Mouse (Mus musculus) mouse embryonic stem cell (cell line): ENCODE data around the gene Nudt8.
"Not testable (repeated sequence)": the region's sequence is repeated elsewhere in the genome, so short reads cannot be mapped to it uniquely, and the experiment has no call there.

ENCODE experiments used
- in situ Hi-C, 2 experiments: fragments of 300-500 bp; cut with MboI; formaldehyde crosslinking; loops; 1 replicate in 1 of 2; 3 replicates in 1 of 2; pipeline ENCODE4 v1.14.3; 2019 to 2020; ENCODE audit warnings: low sequenced_read_pairs in 2 of 2, low pct_unique_long_range_greater_than_20kb in 1 of 2, mixed read lengths in 1 of 2; ENCODE audit not compliant: unreplicated experiment in 1 of 2

Gene Nudt8

DNA sequence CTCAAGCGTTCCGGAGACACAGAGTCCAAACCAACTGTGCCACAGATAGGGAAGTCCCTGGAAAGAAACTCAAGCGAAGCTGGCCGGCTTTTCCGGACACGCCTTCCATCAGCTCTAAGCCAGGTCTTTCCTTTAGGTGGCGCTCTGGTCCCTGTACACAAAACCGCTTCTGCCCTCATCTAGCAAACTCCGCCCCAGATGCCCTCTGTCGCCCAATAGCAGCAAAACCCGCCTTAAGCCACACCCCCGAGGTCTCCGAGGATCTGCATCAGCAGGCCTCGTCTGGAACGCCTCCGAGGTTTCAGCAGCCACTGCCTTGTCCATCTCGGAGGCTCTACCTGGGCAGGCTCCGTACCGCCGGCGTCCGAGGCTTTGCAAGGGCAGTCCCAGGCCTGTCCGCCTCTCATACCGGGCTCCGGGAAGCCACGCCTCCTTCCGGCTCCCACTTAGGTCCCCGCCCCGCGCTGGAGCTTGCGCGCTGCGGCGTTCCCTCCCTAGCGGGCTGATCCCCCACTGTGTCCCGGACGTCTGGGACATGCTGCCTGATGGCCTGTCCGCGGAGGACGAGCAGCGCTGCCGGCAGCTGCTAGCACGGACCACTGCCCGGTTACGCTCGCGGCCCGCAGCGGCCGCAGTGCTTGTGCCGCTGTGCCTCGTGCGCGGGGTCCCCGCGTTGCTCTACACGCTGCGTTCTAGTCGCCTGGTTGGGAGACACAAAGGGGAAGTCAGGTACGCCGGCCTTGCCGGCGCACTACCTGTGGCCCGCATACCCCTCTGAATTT lies at the start of gene Nudt8, which contains the start of gene Gm49405:
Gene Nudt8 (plus strand): TSS at position 462 of the 782 bp plus-strand sequence.
Gene Gm49405 (plus strand): TSS at position 508 of the 782 bp plus-strand sequence.
- in situ Hi-C loops, result no loop called here

- in situ Hi-C loops, result no loop called here
Observed at GRCm38 (mm10) chr19:3951461-3951860, 48.9 kb upstream of the Nudt8 start.

- in situ Hi-C loops, result no loop called here
Observed at GRCm38 (mm10) chr19:3952099-3952498, 48.3 kb upstream of the Nudt8 start.

- in situ Hi-C loops, result no loop called here
Observed at GRCm38 (mm10) chr19:3955033-3955432, 45.3 kb upstream of the Nudt8 start.

DNA sequence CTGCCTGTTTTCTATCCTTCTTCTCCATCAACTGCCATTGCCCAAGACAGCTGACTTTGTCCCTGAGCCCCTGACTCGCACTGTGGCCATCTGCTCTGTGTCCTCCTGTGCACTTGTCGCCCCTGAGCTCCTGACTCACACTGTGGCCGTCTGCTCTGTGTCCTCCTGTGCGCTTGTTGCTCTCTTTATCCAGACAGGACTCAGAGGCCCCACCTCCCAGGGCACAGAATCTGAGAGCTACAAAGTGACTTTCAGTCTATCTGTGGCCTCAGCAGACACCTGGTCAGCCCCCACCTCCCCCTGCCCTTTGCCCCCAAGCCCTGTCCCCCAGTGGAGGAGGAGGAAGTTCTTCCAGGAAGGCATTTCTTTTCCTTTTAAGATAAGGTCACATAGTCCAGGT lies 44.6 kb upstream of the Nudt8 start:
- in situ Hi-C loops, result no loop called here

DNA sequence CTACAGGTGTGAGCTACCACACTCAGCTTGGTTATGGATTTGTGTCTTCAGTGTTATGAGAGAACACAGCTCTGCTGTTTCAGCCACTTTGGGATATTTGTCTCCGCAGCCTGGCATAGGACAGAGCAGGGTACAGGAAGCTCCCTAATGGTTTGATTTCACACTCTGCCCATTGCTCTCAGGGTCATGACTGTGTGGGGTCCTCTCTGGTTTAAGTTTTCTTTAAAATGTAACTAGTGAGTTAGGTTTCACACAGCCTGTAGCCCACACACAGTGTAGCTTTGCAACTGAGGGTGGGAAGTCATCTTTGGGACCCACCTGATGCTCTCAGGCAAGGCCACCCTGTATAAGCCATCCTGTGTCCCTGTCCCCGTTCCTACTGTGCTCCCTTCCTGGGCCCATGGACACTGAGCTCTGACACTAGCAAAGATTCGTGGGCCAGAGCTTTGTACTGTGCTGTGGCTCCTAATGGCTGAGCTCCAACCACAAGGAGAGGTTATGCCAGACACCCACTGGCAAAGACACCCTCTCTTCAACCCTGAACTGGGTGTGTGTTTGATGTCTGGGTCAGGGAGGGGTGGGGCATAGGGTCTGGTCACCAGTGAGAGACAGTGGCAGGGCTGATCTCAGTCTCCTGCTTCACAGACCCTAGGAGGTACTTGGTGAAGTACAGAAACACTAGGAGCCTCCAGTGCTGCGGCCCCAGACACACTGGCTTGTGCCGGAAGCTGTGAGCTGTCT lies 42.9 kb upstream of the Nudt8 start:
- in situ Hi-C loops, result not testable (repeated sequence)

DNA sequence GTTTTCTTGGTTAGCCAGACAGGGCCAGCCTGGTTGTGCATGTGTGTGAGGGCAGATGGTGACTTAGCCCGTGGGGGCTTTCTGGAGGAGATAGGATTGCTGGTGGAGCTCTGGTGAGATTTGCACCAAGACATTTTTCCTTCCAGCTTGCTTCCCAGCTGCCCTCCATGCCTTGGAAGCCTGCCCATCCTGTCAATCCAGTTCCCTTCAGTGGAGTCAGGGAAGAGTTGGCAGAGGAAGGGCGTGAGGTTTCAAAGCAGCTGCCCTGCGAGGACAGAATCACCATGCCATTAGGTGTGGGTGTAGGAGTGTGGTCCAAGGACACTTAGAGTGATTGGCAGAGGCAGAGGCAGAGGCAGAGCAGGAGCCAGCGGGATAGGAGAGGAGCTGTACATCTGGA lies 41.9 kb upstream of the Nudt8 start, which contains the start of gene Aldh3b3:
Gene Aldh3b3 (plus strand): TSS at position 176 of the 400 bp plus-strand sequence.
- in situ Hi-C loops, result no loop called here

GRCm38 (mm10) chr19:3959030-3959429 lies 41.4 kb upstream of the Nudt8 start:
- in situ Hi-C loops, result no loop called here

GRCm38 (mm10) chr19:3960211-3960610 lies 40.2 kb upstream of the Nudt8 start:
- in situ Hi-C loops, result no loop called here

DNA sequence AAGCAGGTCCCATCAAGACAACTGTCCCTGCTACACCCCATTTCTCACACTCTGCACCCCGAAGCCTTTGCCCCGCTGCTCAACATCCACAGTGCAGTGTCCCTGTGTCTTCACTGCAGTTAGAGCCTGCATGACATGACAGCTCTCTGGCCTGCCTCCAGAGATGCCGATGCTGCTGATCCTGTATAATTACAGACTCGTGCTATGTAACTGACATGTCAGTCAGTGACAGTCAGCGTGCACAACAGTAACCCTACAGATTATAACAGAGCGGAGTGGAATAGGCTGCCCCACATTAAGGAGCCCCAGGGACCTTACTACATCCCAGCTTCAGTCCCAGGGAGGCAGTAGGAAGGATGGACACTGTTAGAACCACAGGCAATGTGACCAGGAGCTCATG lies 38.6 kb upstream of the Nudt8 start:
- in situ Hi-C loops, result not testable (repeated sequence)

DNA sequence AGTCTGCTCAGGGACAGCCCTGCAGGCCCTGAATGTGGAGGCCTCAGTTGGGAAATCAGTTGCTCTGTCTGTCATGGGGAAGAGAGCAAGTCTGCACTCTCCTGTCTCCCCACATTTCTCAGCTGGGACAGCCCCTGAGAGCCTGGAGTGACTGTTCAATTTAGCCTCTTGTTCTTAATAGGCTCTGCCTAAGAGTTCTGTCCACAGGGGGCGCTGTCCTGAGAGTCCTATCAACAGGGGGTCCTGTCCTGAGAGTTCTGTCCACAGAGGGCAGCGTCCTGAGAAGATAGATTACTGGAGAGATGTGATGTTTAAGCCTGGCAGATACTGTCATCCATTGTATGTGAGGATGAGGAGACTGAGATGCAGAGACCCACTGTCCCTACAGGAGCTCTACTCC lies 37.9 kb upstream of the Nudt8 start:
- in situ Hi-C loops, result no loop called here

DNA sequence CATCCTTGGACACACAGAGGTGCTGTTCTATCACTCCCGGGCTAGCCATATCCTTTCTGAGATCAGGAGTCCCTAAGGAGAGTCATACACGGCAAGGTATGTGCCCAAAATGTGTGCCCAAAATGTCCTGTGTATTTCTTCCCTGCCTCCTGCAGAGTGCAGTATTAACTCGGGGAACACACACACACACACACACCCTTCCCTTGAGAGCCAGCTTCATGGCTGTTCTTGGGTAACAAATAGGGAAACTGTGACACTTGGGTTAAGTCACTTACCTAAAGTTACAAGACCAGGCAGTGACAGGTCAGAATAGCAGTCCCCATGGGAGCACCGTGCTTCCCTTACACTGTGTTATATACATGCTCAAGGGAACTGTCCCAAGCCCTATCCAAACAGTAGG lies 36.4 kb upstream of the Nudt8 start:
- in situ Hi-C loops, result no loop called here

DNA sequence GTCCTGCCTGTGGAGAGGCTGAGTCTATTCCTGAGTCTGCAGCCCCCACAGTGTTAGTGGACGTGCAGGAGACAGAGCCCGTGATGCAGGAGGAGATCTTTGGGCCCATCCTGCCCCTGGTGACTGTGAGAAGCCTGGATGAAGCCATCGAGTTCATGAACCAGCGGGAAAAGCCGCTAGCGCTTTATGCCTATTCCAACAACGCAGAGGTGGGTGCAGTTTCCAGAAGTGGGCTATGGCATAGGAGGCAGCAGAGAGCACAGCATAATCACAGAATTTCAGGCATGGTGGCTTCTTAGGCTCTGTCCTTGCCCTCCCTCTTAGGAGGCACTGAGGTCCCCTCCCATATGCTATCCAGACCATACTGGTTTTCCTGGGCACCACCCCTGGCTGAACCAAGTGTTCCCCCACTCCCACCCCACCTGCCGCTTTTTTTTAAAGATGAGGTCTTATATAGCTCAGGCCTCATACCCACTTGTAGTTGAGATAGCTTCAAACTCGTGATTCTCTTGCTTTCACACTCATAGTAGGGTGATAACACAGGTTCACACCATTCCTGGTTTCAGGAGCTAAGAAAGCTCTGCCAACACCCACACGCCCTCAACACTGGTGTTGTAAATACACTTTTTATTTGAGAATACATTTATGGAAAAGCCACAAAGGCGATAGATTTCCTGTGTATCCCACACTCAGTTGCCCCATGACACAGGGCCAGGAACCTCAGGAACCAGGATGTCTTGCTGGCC lies 33.9 kb upstream of the Nudt8 start:
- in situ Hi-C loops, result no loop called here

DNA sequence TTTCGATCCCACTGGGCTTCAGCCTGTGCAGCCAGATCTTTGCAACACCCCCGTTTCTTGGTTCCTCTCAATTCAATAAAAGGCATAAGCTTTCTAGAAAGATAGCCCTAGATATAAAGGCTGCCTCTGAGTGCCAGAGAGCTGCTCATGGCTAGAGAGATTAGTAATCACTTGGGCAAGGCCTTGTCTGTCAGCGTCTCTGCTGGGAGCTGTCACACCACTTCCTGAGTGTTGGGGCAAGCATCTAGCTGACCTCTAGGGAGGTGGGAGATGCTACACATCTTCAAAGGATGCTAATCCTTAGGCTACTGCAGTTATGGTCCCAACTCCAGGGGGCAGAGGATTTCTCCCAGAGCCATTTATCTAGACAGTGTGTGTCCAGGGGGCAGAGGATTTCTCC lies 33.1 kb upstream of the Nudt8 start:
- in situ Hi-C loops, result no loop called here

DNA sequence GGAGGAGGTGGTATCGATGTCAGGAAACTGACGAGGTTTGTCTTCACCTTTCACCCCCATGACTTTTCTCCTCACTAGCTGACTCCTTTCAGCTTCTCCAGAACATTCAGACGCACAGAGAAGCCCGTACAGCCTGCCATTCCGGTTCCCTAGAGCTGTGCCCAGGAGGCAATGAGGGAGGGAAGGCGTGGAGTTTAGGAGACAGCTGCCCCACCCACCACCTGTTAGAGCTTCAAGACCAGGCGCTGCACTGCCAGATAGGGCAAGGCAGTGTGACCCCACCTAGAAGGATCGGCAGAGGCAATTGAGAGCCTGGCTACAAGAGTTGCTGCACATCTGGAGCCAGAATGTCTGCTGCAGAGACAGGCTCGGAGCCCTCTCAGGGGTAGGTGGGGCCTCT lies 28.2 kb upstream of the Nudt8 start, which contains the start of gene Aldh3b2:
Gene Aldh3b2 (plus strand): TSS at position 100 of the 400 bp plus-strand sequence.
- in situ Hi-C loops, result no loop called here

DNA sequence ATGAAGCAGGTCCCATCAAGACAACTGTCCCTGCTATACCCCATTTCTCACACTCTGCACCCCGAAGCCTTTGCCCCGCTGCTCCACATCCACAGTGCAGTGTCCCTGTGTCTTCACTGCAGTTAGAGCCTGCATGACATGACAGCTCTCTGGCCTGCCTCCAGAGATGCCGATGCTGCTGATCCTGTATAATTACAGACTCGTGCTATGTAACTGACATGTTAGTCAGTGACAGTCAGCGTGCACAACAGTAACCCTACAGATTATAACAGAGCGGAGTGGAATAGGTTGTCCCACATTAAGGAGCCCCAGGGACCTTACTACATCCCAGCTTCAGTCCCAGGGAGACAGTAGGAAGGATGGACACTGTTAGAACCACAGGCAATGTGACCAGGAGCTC lies 25.8 kb upstream of the Nudt8 start:
- in situ Hi-C loops, result not testable (repeated sequence)

- in situ Hi-C loops, result no loop called here
Observed at GRCm38 (mm10) chr19:3975866-3976265, 24.5 kb upstream of the Nudt8 start.

DNA sequence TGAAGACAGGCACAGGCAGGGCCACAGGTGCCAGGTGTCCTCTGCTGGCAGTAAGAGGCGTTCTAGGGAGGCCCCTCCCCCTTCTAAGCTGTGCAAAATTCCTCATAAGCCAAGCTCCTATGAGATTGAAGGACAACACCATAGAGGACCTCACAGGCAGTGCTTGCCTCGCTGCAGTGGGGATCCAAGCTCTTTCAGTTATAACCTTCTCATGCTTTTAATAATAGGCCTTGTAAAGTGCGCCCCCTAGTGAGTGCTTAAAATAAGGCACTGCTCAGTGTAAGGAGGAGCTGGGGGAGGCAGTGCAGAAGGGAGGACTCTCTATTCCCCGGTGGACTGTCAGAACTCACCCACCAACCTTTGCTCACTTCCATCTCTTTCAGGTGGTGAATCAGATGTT lies 20.1 kb upstream of the Nudt8 start:
- in situ Hi-C loops, result no loop called here

DNA sequence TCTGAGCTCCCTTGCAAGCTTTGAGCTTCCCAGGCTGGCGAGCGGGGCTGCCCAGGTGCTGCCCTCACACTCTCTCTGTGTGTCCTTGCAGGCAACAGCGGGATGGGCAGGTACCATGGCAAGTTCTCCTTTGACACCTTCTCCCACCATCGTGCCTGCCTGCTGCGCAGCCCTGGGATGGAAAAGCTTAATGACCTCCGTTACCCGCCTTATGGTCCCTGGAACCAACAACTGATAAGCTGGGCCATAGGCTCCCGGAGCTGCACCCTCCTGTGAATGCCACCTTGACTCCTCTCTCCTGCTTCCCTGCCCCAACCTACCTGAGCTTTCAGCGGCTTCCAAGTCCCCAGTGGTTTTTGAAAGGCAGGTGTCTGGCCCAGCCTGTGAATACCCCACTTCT lies 19.5 kb upstream of the Nudt8 start:
- in situ Hi-C loops, result no loop called here
